Mouse (Mus musculus) C2C12 (cell line): ENCODE results near the gene Chchd10.

ENCODE experiments used
- CTCF ChIP-seq: IDR thresholded peaks from one replicate; pipeline ENCODE4 v1.5.1; 2011; ENCODE audit not compliant: control insufficient read depth, insufficient read depth, insufficient read length
- MAX ChIP-seq: IDR thresholded peaks from one replicate; pipeline ENCODE4 v1.6.1; 2011; ENCODE audit warnings: mild to moderate bottlenecking, control low read depth
- MYOD1 ChIP-seq: IDR thresholded peaks from one replicate; pipeline ENCODE4 v1.6.1; 2011; ENCODE audit warnings: low read depth; ENCODE audit not compliant: control insufficient read depth, insufficient read length
- MYOG ChIP-seq: IDR thresholded peaks from one replicate; pipeline ENCODE4 v1.6.1; 2011; ENCODE audit not compliant: control insufficient read depth, insufficient read length; ENCODE audit errors: extremely low read depth
- USF1 ChIP-seq: IDR thresholded peaks from one replicate; pipeline ENCODE4 v1.6.1; 2011; ENCODE audit warnings: low read depth, mild to moderate bottlenecking, control low read depth, moderate library complexity

DNA sequence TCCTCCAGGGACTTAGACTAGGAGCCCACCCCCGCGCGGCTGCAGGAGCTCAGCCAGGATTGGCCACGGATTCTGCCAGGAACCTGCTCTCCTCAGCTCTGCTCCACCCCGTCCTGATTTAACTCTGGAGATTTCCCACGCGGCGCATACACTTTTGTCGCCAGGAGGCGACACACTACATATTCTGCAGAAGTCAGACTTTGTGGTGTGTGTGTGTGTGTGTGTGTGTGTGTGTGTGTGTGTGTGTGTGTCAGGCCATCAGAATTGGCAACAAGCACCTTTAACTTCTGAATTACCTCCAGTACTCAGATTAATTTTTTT lies 49.7 kb upstream of the Chchd10 start:
- TF ChIP-seq CTCF, result peak; percentile 59
- TF ChIP-seq USF1, result no peak
- TF ChIP-seq MYOD1, result no peak
- TF ChIP-seq MYOG, result no peak
- TF ChIP-seq MAX, result no peak
